Mouse (Mus musculus) heart, embryonic 15.5 days (tissue): ENCODE measurements around the gene Fut2. TPM values are rescaled to one million over a fixed set of nuclear protein-coding genes. Genes with fewer than 3 reads are reported as not detected.

Experiments used
- ATAC-seq: fragments of 200-750 bp; cut with Nextera tagmentation; replicated peaks from 2 replicates; pipeline ENCODE4 v1.8.0; 2017; ENCODE audit warnings: low read depth, moderate TSS enrichment; ENCODE audit not compliant: insufficient number of reproducible peaks, insufficient read depth, low FRiP score
- H3K27ac ChIP-seq: fragments of 300-500 bp; sonication (generic); 2 replicates; pipeline ENCODE4 v1.5.1; 2015; ENCODE audit warnings: mild to moderate bottlenecking, inconsistent platforms
- H3K27me3 ChIP-seq: fragments of 300-500 bp; sonication (generic); 2 replicates; pipeline ENCODE4 v1.6.1; 2015; ENCODE audit warnings: inconsistent platforms
- H3K36me3 ChIP-seq: fragments of 300-500 bp; sonication (generic); 2 replicates; pipeline ENCODE4 v1.6.1; 2015; ENCODE audit warnings: mild to moderate bottlenecking, inconsistent platforms
- H3K4me1 ChIP-seq: fragments of 300-500 bp; sonication (generic); replicated peaks from 2 replicates; pipeline ENCODE4 v1.6.1; 2015; ENCODE audit warnings: inconsistent platforms
- H3K4me2 ChIP-seq: fragments of 300-500 bp; sonication (generic); 2 replicates; pipeline ENCODE4 v1.6.1; 2015; ENCODE audit warnings: inconsistent platforms, mild to moderate bottlenecking, moderate library complexity
- H3K4me3 ChIP-seq: fragments of 300-500 bp; sonication (generic); 2 replicates; pipeline ENCODE4 v1.5.1; 2015; ENCODE audit warnings: mild to moderate bottlenecking, inconsistent platforms
- H3K9ac ChIP-seq: fragments of 300-500 bp; sonication (generic); 2 replicates; pipeline ENCODE4 v1.6.1; 2015; ENCODE audit warnings: mild to moderate bottlenecking, inconsistent platforms
- H3K9me3 ChIP-seq: fragments of 300-500 bp; sonication (generic); replicated peaks from 2 replicates; pipeline ENCODE4 v1.6.1; 2016; ENCODE audit warnings: inconsistent platforms
- WGBS: fragments of 180-500 bp; shearing (Covaris S2); methylation state at CpG from one replicate; pipeline ENCODE4 v1.1.7; 2015; ENCODE audit warnings: mixed read lengths; 5-methylcytosine and 5-hydroxymethylcytosine counted together
- polyA plus RNA-seq: library from polyadenylated mRNA; unstranded; fragments of >200 nt; fragmentation: Nextera tagmentation; extraction: Ambion mirVana; gene quantifications from 2 replicates; pipeline ENCODE4 v1.2.1, GENCODE M21; 2015

Fut2 gene
- polyA plus RNA-seq = 1.5 and 1.6 TPM in 2 replicates

DNA sequence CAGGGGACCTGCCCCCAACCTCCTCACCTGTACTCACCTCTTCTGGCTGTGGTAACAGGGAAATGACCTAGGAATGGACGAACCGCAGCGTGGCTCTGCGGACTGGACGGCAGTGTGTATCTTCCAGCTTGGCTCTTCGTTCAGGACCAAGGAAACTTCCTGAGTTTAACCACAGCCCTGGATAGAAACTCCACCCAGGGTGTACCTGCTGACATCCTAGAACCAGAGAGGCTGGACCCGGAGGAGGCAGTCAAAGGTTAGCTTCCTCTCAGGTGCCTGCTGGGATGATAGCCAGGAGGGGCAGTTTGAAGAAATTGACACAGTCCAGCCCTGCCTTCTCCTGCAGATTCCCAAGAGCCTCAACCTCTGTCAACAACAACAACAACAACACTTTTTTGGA, at the start of gene Fut2:
Gene Fut2, minus strand, starts transcription at position 234 of the 400 bp plus-strand sequence.
- no peak for ATAC-seq
- Histone ChIP-seq H3K9me3 (no peaks in the 10 kb centered on the region; the same call in 1 of the 2 replicates), H3K9ac (no peak within 1 kb of the TSS), H3K36me3 (no peaks in the 10 kb centered on the region), H3K27me3 (no peaks in the 10 kb centered on the region), H3K4me3 (no peak within 1 kb of the TSS), H3K27ac (no peak within 1 kb of the TSS), H3K4me2 (no peak within 1 kb of the TSS), H3K4me1 (peaks cover 7% of the 10 kb centered on the region; the same call in 1 of the 2 replicates)
- 76% methylated on average over 7 of the region's 7 CpGs for WGBS

DNA sequence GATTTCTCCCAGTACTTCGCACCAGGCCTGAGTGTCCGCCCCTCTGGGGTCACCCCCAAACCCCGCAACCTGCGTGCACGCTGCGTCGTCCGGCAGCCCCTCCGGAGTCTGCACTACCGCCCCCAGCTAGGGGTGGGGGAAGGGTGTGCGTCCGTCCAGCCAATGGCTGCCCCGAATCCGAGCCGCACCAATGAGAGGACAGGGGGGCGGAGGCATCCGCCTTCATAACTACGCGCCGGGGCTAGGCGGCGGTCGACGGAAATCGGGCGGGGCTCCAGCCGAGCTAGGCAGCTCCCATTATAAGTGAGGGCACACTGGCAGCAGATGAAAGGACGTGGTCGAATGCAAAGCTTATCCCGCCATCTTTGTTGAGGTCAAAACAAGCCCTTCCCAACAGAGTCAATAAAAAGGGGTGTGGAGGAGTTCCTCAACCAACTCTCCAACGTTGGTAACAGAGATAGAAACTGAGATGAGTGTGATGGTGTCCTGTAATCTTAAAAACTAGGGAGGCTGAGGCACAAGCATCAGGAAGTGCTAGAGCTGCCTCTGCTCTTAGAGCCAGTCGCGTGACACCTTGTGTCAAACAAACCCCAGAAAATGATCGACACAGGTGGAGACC, 49.0 kb upstream of the Fut2 start, which contains the start of gene Rpl18:
Gene Rpl18, plus strand, starts transcription at position 368 of the 619 bp plus-strand sequence.
- Histone ChIP-seq H3K4me2 (peak within 1 kb of the TSS; percentile 80), H3K4me1 (peaks cover 43% of the 10 kb centered on the region), H3K27me3 (no peaks in the 10 kb centered on the region), H3K4me3 (peak within 1 kb of the TSS; percentile 69), H3K27ac (peak within 1 kb of the TSS; percentile 44), H3K9ac (peak within 1 kb of the TSS; percentile 63), H3K36me3 (peaks cover 35% of the 10 kb centered on the region), H3K9me3 (no peaks in the 10 kb centered on the region)
- WGBS = 6% methylated on average over 34 of the region's 34 CpGs
- peak; percentile 86 for ATAC-seq

DNA sequence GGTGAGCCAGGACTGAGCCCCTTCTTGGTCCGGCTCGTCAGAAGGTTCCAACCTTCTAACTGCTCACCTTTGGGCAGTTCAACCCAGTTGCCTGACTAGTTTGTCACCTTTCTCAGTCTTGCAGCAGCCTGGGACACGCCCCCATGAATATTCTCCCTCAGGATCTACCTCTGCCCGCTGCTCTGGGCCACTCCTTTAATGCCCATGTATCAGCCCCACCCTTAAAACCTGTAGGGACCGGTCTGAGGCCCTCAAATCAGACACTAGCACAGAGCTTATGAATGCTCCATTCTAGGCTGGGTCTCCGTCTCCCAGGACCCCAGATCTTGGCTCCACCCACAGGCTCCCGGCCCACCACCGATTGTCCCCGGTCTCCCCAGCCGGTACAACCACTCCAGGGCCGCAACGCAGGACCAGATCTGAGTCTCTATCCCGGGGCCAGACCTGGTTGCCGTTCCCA, 48.5 kb upstream of the Fut2 start:
- peaks cover 40% of the 10 kb centered on the region for H3K4me1 ChIP-seq
- no peaks in the 10 kb centered on the region for H3K9me3 ChIP-seq
- H3K27me3 ChIP-seq = no peaks in the 10 kb centered on the region
- peaks cover 31% of the 10 kb centered on the region for H3K36me3 ChIP-seq
- 0 out of 2 replicates have a peak overlapping the region, but pooled peaks have one; percentile 10 for H3K27ac ChIP-seq
- peak overlapping the region; percentile 80 for H3K4me2 ChIP-seq
- WGBS = 9% methylated on average over 14 of the region's 14 CpGs
- H3K9ac ChIP-seq = peak overlapping the region; percentile 63
- H3K4me3 ChIP-seq = peak overlapping the region; percentile 69
- peak; percentile 15 for ATAC-seq

- H3K4me2 ChIP-seq = peak overlapping the region; percentile 80
- no peak overlapping the region for H3K27ac ChIP-seq
- H3K27me3 ChIP-seq = no peaks in the 10 kb centered on the region
- no peak for ATAC-seq
- H3K4me3 ChIP-seq = peak overlapping the region; percentile 69
- peak overlapping the region; percentile 63 for H3K9ac ChIP-seq
- peaks cover 32% of the 10 kb centered on the region for H3K36me3 ChIP-seq
- WGBS = 79% methylated on average over 6 of the region's 6 CpGs
- no peaks in the 10 kb centered on the region for H3K9me3 ChIP-seq
- H3K4me1 ChIP-seq = peaks cover 35% of the 10 kb centered on the region
Measured at GRCm38 (mm10) chr7:45713881-45714520, 47.8 kb upstream of the Fut2 start.

GRCm38 (mm10) chr7:45713396-45713795, 47.2 kb upstream of the Fut2 start:
- Histone ChIP-seq H3K9ac (no peak overlapping the region), H3K4me2 (no peak overlapping the region), H3K27ac (no peak overlapping the region), H3K4me1 (peaks cover 36% of the 10 kb centered on the region), H3K27me3 (no peaks in the 10 kb centered on the region), H3K4me3 (no peak overlapping the region), H3K36me3 (peaks cover 32% of the 10 kb centered on the region), H3K9me3 (no peaks in the 10 kb centered on the region)
- no peak for ATAC-seq
- 95% methylated on average over 16 of the region's 16 CpGs for WGBS

GRCm38 (mm10) chr7:45712022-45712757, 46.0 kb upstream of the Fut2 start:
- Histone ChIP-seq H3K4me3 (no peak overlapping the region), H3K9me3 (no peaks in the 10 kb centered on the region), H3K4me2 (no peak overlapping the region), H3K36me3 (peaks cover 32% of the 10 kb centered on the region), H3K27ac (no peak overlapping the region), H3K27me3 (no peaks in the 10 kb centered on the region), H3K4me1 (peaks cover 48% of the 10 kb centered on the region), H3K9ac (no peak overlapping the region)
- no peak for ATAC-seq
- 91% methylated on average over 21 of the region's 21 CpGs for WGBS

- H3K27me3 ChIP-seq = no peaks in the 10 kb centered on the region
- H3K4me2 ChIP-seq = no peak overlapping the region
- ATAC-seq = no peak
- H3K4me1 ChIP-seq = peaks cover 47% of the 10 kb centered on the region
- H3K27ac ChIP-seq = no peak overlapping the region
- peaks cover 32% of the 10 kb centered on the region for H3K36me3 ChIP-seq
- H3K9ac ChIP-seq = no peak overlapping the region
- no peak overlapping the region for H3K4me3 ChIP-seq
- no peaks in the 10 kb centered on the region for H3K9me3 ChIP-seq
- WGBS = 89% methylated on average over 24 of the region's 24 CpGs
Measured at GRCm38 (mm10) chr7:45711316-45712021, 45.3 kb upstream of the Fut2 start.

DNA sequence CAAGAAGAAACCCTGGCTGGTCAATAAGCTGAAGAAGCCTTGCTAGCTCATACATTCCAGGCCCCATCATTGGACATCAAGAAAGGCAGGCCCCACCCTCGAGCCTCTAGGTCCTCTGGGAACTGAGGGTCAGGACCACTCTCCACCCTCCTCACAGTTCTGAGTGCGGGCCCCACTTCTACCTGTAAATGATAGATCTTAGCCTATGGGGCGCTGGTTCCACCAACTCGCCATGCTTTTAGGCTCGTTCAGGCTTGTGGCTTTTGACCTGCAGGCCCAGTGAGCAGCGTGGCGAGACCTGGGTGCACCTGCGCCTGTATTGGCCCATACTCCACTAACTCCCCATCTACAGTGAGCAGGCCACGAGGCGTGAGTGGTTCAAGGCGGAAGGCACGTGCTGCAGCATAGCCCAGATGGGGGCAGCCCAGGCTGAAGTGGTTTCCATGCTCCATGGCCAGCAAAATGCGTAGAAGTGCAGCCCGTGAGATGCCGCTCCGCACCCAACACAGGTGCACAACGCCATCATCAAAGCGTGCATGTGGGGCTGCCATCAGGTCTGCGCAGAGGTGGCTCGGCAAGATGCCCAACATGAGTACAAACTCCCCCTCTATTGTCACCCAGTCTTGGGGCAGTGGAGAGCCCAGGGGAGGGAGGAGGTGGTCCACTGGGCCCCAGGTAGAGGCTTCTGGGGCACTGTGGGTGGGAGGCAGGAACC, 44.4 kb upstream of the Fut2 start:
- no peak overlapping the region for H3K4me2 ChIP-seq
- H3K27me3 ChIP-seq = no peaks in the 10 kb centered on the region
- no peak overlapping the region for H3K9ac ChIP-seq
- 94% methylated on average over 20 of the region's 20 CpGs for WGBS
- no peak for ATAC-seq
- peaks cover 32% of the 10 kb centered on the region for H3K36me3 ChIP-seq
- no peaks in the 10 kb centered on the region for H3K9me3 ChIP-seq
- peaks cover 47% of the 10 kb centered on the region for H3K4me1 ChIP-seq
- no peak overlapping the region for H3K4me3 ChIP-seq
- H3K27ac ChIP-seq = no peak overlapping the region

- H3K27me3 ChIP-seq = no peaks in the 10 kb centered on the region
- no peak overlapping the region for H3K4me3 ChIP-seq
- no peaks in the 10 kb centered on the region for H3K9me3 ChIP-seq
- 71% methylated on average over 14 of the region's 14 CpGs for WGBS
- no peak overlapping the region for H3K4me2 ChIP-seq
- ATAC-seq = no peak
- H3K9ac ChIP-seq = no peak overlapping the region
- peaks cover 32% of the 10 kb centered on the region for H3K36me3 ChIP-seq
- no peak overlapping the region for H3K27ac ChIP-seq
- H3K4me1 ChIP-seq = peaks cover 48% of the 10 kb centered on the region
Measured at GRCm38 (mm10) chr7:45709677-45710355, 43.6 kb upstream of the Fut2 start.

- no peak overlapping the region for H3K4me3 ChIP-seq
- no peaks in the 10 kb centered on the region for H3K27me3 ChIP-seq
- peaks cover 32% of the 10 kb centered on the region for H3K36me3 ChIP-seq
- no peak for ATAC-seq
- peaks cover 44% of the 10 kb centered on the region for H3K4me1 ChIP-seq
- 49% methylated on average over 6 of the region's 6 CpGs for WGBS
- H3K4me2 ChIP-seq = no peak overlapping the region
- no peak overlapping the region for H3K9ac ChIP-seq
- H3K9me3 ChIP-seq = no peaks in the 10 kb centered on the region
- no peak overlapping the region for H3K27ac ChIP-seq
Measured at GRCm38 (mm10) chr7:45709036-45709435, 42.8 kb upstream of the Fut2 start.
